Mouse (Mus musculus): ENCODE results near the gene Olfr573-ps1.

Olfr573-ps1 gene

GRCm38 (mm10) chr7:102942475-102942874, at the start of gene Olfr573-ps1:
TSS of gene Olfr573-ps1 (minus strand) at chr7:102942575.
- no peak for DNase-seq (ENCODE audit: low spot score)

GRCm38 (mm10) chr7:102989224-102989623, 46.8 kb upstream of the Olfr573-ps1 start, which contains the start of gene Olfr578:
TSS of gene Olfr578 (minus strand) at chr7:102989324.
- DNase-seq (ENCODE audit: low spot score), result no peak

GRCm38 (mm10) chr7:102975843-102976242, 33.5 kb upstream of the Olfr573-ps1 start, which contains the start of gene Olfr577:
TSS of gene Olfr577 (minus strand) at chr7:102975943.
- DNase-seq (ENCODE audit: low spot score), result no peak

DNA sequence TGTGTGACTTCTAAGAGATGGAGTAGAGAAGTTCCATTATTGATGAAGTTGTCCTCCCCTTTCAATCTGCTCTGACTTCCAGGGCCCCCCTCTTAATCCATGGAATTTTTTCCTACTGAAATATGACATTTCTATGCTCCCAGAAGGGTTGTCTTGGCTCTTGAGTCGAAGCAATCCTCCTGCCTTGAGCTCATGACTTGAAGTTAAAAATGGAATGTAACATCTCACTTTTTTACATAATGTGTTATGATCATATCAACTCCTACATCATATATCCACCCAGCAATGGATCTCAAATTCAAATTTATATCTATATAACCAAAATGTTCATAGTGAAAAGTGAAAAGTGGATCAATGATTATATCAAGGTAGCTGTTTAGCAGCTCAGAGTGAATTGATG, 32.0 kb upstream of the Olfr573-ps1 start:
- no peak for DNase-seq (ENCODE audit: low spot score)

GRCm38 (mm10) chr7:102962360-102962759, 20.0 kb upstream of the Olfr573-ps1 start, which contains the start of gene Olfr576:
TSS of gene Olfr576 (plus strand) at chr7:102962660.
- no peak for DNase-seq (ENCODE audit: low spot score)

DNA sequence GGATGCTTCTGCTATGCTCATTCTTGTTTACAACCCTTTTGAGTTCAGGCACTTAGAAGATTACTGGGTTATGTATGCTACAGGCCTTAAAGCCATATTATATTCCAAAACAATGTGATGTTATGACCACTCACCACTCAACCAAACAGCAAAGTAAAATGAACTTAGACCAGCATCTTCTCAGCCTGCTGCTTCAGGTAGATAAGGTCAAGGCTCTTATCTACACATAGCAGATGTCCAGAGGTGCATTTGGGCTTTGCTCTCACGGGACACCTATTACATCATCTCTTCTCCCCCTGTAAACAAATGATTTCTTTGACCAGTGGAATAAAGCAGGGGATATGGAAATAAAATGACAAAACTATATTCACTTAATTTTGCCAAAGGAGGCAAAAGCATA, 16.2 kb upstream of the Olfr573-ps1 start, which contains the start of gene Olfr575:
Gene Olfr575, minus strand, starts transcription at position 183 of the 400 bp plus-strand sequence.
- DNase-seq (ENCODE audit: low spot score), result no peak

- no peak for DNase-seq (ENCODE audit: low spot score)
These were observed 15.8 kb upstream of the Olfr573-ps1 start for GRCm38 (mm10) chr7:102958137-102958536.

- DNase-seq (ENCODE audit: low spot score), result no peak
These were observed 8.4 kb upstream of the Olfr573-ps1 start for GRCm38 (mm10) chr7:102950732-102951131.

- DNase-seq (ENCODE audit: low spot score), result no peak
These were observed 5.8 kb upstream of the Olfr573-ps1 start, which contains the start of gene Olfr574 for GRCm38 (mm10) chr7:102948167-102948566. TSS of gene Olfr574 (plus strand) at chr7:102948467.

DNA sequence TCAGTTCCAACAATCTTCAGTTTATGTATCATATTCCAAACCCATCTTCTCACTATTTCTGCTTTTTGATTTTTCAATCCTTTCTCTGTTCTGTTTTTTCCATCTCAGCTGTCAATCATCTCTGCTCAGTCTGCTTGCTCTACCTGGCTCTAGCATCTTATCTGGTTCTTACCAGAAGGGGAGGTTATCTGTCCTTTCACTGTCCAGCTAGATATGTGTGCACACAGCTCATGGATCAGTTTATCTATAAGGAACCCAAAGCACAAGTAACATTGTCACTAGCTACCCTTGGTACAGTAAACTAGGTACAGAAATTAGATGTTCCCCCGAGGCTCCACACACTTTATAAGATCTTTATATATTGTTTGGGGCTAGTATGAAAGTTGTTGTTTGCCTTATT, 1.0 kb upstream of the Olfr573-ps1 start:
- no peak for DNase-seq (ENCODE audit: low spot score)

DNA sequence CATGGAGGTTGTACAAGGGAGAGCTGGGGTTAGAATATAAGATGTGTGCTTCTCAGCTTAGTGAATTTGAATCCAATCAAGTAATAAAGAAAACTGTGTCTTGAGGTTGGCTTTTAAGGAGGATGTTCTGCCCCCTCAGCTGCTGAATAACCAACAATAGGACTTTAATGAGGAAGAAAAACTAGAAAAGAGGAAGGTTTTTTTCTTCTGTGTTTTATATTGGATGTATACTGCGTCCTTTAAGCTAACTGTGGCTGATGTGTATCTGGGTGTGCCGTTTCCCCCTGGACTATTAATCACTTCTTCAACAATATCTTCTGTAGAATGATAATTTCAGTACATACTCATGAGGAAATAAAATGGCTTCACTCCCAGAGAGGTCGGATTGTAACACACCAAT, 15.3 kb downstream of the Olfr573-ps1 start:
- DNase-seq (ENCODE audit: low spot score), result no peak

DNA sequence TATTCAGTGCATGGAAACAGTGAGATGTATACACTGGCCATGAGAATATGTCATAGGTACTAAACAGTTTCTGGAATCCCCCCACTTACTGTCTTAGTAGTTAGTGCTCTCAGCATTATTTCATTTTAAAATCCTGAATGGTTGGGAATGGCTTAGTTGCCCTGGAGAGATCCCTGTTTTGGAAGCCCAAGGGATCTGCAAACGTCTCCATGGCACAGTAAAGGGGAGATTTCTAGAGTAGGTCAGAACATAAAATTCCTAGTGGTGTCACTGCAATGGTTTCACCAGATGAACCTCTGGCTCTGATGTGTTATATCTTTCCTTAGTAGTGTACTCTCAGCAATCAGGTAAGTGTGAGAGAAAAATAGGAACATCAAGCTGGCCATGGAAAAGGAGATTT, 18.3 kb downstream of the Olfr573-ps1 start, which contains the start of gene Olfr572:
Gene Olfr572, plus strand, starts transcription at position 301 of the 400 bp plus-strand sequence.
- DNase-seq (ENCODE audit: low spot score), result no peak

- DNase-seq (ENCODE audit: low spot score), result no peak
These were observed 22.7 kb downstream of the Olfr573-ps1 start for GRCm38 (mm10) chr7:102919632-102920031.

DNA sequence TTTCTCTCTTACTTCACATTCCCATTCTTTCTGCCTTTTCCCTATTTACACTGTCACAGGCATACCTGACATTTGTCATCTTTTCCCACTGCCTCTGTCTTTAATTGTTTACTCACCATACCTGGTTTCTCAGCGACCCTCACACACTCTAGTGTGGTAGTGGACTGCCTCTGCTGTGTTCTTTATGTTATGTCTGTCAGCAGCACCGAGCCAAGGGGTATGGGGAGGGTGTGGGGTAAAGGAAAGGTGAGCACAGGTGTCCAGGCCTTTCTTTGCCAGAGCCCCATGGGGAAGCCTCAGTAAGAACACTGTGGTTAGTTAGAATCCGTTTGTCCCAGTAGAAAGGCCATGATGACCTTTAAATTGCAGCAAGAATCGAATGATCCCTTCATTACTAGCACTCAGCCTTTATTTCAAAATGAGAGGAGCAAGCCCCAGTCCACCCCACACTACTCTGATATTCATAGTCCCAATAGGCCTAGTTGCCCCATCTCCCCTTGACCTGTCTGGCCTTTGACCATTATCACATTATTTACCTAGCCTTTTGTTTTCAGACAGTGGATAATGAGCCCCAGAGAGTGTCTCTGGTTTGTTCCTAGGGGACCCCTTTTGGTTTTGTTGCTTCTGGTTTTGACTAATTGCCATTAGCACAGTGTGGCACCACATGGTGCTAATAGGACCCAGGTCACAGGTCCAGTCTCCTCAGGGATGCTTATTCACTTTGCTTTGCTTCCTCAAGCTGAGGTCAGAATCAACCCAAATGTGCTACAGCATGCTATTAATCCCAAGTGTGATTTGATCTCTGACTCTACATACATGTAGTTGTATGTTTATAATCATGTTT, 25.1 kb downstream of the Olfr573-ps1 start, which contains the start of gene Olfr571:
Gene Olfr571, minus strand, starts transcription at position 505 of the 844 bp plus-strand sequence.
- DNase-seq (ENCODE audit: low spot score), result no peak

- DNase-seq (ENCODE audit: low spot score), result no peak
These were observed 26.0 kb downstream of the Olfr573-ps1 start for GRCm38 (mm10) chr7:102916405-102916804.

- no peak for DNase-seq (ENCODE audit: low spot score)
These were observed 27.1 kb downstream of the Olfr573-ps1 start for GRCm38 (mm10) chr7:102915261-102915660.
